Mouse (Mus musculus) T-helper 1 cell (primary cell): ENCODE measurements at regions not wholly inside any gene's neighbourhood (a gene's known extent, or its start where the extent isn't known, plus 50 kb on each side); places are given as distances from the start of the nearest gene placed in this dataset.

Source experiments
- in situ Hi-C: fragments of 300-600 bp; cut with MboI, MseI; formaldehyde crosslinking; loops from one replicate; pipeline ENCODE4 v1.15.1; 2025; ENCODE audit warnings: high pct_unique_total_duplicates

DNA sequence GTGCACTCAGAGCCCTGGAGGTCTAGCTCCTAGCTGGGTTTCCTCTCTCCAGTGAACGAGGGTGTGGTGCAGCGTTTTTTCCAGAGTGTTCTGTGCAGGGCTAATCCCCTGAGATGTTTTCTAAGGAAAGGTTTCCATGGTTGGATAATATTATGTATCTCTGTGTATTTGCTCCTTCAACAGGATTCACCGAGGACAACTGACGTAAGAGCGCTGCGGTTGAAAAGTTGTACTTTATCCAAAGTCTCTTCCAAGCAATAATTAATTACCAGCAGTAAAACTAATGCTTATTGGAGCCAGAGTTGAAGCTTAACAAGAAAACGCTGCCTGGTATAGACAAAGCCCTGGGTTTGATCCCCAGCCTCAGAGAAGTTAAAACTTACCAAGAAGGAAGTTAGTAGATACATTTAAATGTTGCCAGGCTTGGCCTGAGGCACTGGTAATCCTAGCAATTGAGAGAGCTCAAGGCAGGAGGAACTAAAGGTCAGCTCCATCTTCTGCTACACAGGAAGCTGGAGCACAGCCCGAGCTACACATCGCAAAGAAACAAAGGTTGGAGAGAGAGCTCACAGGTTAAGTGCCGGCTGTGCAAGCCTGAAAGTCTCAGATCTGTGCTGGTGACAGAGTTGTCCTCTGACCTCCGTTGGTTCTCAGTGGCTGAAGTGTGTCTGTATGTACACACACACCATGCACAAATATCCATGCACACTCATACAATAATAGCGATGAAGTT is 51.2 kb upstream of the Rap1b start:
- in situ Hi-C loops = no loop called here

DNA sequence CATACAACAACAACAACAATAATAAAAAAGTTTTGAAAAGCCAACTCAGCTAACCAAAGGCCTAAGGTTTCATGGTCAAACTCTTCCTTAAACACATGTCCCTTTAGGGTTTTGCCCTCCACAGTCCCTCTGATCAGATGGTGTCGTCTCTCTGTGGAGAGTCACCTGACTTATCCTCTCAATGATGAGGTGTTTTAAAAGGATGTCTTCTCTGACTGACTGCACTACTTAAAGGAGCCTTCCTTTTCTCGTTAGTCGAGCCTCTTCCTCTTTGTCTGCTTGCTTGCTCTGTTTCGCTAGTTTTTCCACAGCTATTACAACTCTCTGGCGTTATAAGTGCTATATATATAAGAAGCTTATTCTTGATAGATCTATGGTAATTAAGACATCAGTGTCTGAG is 51.9 kb upstream of the Rap1b start:
- in situ Hi-C loops = no loop called here

DNA sequence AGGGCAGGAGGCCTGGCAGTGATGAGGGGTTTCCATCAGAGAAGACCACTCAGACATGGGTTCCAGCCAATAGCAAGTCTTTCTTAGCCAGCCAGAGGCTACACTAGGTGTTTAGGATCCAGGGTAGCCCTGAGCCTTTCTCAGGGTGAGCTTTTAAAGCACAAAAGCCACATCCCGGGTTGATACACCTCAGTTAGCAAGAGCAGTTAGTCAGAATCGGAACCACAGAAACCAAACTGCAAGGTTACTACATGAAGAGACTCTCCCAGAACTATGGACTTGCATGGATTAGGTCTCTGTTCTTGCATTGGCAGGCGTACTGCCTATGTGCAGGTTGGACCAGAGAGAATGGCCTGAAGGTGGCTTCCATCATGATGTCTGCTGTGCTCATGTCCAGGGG is 52.6 kb upstream of the Rap1b start:
- in situ Hi-C loops = no loop called here

DNA sequence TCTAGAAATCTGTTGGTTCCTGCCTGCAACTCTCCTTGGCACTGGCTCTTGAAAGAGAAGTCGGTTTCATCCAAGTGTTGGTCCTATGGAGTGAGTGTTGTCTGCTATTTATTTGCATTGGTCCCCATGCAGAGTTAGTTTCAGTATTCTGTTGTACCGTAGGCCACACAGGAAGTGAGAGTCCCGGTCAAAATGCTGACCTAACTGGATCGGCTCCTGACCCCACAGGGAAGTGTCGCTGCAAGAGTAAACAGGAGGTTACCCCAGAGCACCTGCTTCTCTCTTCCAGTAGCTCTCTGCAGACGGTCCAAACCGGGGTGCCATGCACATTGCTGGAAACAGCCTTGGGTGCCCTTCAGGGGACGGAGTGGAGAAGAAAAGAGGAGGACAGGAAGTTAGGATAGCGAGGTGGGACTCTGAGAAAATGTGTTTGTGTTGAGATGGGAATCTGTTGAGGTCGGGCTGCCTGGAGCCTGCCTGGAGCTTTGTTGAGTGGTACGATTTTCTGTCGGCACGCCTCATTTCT is 53.6 kb upstream of the Rap1b start:
- in situ Hi-C loops = no loop called here

DNA sequence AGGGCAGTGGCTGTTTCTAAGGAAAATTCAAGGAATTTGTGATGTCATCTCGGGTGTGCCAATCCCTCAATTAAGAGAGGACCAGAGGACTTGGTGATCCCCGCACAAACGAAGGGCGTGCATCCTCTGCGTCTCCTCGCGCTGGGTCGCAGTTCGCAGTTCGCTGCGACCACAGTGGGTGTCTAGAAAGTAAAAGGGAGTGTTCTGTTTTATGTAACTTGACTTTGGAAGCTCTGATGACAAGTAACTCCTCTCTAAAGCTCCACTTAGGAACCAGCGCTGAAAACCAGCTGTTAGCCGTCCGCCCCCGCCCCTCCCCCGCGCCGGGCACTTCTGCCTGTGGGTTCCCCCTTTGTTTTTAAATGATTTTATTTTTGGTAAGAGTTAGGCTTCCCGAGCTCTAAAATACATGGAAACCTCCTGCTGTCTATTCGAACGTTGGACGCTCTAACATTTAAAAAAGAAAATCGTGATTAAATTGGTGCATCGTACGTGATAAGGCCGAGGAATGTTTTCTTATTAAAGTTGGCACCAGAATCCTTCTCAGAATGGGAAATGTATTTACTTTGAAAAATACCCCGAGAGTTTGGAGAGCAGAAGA is 59.9 kb upstream of the Rap1b start:
- in situ Hi-C loops = no loop called here

DNA sequence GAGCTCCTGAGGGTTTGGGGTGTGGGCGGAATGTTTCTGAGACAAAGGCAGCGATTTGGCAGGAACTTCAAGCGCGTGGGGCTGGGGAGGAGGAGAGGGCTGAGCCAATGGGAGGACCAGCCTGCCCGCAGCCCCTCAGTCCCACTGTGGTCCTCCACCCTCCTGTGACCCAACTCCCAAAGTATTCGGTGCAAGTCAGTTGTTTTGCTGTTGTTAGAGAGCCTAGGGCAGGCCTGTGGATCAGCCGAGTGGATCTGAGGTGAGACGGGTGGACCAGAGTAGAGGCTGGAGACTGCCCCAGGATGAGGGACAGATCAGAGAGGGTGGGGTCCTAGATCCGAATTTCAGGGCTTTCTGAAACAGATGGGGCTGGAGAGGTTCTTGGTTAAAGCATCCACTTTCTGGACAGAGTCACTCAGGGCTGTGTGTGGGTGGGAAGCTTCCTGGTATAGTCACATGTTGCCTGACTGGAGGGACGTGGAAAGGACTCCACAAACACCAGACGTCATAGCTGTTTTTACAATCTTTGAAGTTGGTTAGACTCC is 60.5 kb upstream of the Rap1b start:
- in situ Hi-C loops = no loop called here

DNA sequence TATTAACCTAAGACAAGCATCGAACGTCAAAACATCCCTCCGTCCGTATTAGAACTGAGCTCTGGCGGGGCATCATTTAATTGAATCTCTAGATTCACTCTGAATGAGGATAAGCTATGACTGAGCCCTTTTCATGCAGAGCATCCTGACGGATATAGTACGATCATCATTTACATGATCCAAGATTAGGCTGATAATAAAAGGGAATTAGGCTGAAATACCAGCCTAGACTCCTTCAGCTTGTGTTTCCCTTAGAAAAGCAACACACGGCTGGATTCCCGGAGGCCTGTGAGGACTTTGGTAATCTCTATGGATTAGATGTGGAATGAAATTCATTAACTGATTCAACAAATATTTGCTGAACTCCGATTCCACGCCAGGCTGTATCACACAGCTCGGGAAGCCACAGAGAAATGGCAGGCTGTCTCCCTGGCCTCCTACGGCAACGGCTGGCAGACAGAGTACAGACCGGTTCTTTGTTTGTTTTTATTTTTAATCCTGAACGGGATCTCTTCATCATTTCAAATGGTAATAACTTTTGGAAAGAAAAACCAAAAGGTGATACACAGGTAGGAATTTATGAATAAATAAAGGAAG is 62.3 kb upstream of the Rap1b start:
- in situ Hi-C loops = no loop called here

DNA sequence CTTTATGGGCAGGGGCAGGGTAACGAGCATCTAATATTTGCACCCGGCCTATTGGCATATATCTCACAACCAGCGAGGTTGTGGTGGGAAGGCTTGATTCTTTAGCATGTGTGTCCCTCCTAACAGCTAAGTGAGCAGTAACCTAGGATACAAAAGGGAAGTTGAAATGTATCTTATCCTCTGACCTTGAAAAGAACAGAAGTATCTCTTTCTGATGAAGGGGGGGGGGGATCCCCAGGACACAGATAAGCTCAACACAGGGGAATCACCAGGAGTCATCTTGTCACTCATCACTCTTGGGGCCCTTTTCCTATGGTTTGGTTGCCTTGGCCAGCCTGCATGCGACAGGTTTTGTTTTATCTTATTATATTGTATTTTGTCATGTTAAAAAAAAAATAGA is 63.3 kb upstream of the Rap1b start:
- in situ Hi-C loops = no loop called here

DNA sequence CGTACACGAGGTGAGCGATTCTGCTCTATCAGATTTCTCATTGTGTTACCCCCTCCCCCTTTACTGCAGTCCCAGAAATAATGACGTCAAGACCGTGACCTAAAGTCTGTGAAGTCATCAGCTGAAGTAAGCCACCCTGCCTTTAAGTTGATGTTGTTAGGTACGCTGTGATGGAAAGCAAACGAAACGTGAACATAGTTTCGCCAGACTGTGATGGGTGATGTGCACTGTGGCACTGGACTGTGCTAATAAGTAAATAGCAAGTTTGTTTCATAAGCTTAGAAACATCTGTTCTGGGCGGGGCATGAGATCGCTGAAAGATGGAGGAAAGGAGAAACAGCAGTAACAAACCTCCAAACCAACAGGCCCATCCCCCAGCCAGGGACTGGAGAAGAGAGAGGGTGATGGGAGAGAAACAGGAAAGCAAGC is 64.0 kb upstream of the Rap1b start:
- in situ Hi-C loops = no loop called here

DNA sequence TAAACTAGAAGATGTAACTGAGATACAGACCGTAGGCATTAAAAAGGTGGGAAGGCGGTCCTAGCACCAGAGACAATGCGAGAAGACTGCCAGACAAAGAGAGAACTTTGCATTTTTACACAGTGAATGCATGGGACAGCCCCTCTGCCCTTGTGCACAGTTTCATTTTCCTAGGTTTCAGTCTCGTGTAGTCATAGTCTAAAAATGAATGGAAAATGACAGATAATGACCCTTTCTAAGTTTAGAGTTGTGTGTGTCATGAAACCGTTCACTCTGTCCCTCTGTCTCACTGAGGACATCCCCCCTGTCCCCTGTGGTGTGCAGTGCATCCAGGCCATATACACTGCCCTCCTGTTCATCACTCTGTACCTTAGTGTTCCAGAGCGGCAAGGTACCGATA is 64.6 kb upstream of the Rap1b start:
- in situ Hi-C loops = no loop called here

DNA sequence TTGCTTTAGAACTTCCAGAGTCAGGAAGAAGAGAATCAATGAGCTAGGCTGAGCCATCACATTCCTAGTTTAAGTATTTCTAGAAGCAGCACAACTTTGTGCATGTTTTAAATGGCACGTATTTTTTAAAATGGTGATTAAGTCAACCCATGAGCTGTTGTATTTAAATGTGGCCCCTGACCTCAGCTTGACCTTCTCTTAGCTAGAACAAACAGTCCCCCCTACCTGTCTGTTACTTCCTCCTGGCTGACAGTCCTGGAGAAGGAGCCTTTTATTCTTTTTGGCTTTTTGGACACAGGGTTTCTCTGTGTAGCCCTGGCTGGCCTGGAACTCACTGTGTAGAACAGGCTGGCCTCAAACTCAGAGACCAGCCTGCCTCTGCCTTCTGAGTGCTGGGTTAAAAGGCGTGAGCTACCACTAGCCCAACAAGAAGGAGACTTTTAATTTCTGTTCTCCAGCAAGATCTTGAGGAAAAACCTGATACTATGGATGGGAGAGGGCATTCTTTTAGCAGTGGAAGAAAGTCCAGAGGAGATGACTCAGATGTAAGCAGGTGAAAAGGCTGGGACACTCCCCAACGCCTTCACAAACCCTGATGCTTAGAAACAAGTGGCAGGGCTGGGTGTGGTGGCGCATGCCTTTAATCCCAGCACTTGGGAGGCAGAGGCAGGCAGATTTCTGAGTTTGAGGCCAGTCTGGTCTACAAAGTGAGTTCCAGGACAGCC is 69.3 kb upstream of the Rap1b start:
- in situ Hi-C loops = no loop called here

DNA sequence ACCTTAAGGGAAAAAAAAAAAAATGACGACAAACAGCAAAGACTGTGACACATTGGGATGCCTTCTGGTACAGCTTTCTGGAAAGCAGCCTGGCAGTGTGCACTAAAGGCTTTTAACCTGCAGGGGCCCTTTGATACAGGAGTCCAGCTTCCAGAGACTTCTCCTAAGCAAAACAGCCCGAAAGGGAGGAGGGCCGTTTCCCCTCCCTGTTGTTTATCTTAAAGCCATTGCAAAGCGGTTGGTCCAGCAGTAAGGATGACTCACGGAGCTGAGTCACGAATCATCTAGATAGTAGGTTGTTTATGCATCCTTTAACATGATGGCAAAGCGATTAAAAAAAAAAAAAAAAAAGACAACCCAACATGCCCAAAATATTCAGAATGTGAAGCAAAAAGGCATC is 70.4 kb upstream of the Rap1b start:
- in situ Hi-C loops = no loop called here

DNA sequence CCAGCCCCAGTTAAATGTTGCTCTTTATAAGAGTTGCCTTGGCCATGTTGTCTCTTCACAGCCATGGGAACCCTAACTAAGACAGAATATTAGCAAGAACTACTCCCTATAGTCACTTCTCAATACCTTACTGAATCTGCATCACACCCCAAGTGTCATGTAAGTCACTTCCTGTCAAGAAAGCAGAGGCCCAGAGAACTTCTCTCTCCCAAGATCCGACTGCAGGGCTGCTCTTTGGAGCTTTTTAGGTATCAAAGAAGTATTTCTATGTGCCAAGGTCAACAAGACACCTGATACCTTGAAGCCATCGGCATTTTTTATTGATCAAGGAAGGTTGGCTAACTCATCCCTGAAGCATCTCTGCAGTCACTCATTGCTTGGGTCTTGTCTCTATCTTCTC is 72.0 kb upstream of the Rap1b start:
- in situ Hi-C loops = no loop called here

DNA sequence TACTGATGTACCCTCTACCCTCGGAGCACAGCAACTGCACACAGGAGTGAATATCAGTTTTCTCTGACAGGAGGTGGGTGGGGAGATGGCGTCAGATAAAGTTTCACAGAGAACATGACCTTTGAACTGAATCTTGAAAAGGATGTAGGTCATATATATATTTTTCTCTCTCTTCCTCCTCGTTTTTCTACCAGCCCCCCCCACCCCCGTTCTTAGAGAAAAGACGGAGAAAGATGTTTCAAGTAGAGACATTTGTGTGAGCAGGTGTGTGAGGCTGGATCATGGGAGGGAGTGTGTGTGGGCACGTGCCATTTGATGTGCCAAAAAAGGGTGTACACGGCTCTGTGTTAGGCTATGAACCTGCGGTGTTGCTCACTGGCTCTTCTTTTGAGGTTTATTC is 72.8 kb upstream of the Rap1b start:
- in situ Hi-C loops = no loop called here

DNA sequence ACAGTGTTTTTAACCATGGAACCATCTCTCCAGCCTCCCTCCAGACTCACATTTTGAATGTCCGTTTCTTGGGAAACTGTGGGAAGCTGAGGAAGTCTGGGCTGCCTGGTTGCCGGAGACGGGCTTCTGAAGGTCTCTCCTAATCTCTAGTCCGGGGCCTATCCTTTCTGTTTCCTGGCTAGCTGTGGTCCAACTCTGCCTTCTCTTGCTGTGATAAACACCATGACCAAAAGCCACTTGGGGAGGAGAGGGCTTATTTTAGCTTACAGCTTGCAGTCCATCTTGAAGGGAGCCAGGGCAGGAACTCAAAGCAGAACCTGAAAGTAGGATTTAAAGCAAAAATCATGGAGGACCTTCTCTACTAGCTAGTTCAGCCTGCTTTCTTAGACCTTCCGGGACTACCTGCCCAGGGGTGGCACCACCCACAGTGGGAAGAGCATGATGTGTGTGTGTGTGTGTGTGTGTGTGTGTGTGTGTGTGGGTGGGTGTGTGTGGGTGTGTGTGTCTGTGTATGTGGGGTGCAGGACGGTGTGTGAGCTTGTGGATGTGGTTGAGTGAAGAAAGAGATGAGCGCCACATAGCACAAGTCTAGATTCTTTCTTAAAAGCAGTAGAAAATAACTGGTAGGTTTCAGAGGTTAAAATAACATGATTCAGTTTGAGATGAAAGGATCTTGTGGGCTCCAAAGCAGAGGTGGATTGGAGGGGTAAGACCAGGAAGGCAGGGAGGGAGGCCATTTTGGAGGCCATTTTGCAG is 73.5 kb upstream of the Rap1b start:
- in situ Hi-C loops = no loop called here

DNA sequence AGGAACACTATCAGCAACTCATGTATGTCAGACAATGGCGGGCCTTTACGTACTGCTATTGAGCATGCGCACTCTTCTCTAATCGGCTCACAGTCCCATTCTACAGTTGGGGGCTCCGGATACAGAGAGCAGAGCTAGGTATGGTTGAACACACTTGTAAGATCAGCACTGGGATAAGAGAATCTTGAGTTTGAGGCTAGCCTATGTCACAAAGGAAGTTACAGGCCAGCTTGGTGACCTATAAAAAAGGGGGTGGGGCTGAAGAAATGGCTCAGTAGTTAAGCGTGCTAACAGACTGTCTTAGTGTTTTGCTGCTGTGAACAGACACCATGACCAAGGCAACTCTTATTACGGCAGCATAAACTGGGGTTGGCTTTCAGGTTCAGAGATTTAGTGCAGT is 79.4 kb upstream of the Rap1b start:
- in situ Hi-C loops = no loop called here

DNA sequence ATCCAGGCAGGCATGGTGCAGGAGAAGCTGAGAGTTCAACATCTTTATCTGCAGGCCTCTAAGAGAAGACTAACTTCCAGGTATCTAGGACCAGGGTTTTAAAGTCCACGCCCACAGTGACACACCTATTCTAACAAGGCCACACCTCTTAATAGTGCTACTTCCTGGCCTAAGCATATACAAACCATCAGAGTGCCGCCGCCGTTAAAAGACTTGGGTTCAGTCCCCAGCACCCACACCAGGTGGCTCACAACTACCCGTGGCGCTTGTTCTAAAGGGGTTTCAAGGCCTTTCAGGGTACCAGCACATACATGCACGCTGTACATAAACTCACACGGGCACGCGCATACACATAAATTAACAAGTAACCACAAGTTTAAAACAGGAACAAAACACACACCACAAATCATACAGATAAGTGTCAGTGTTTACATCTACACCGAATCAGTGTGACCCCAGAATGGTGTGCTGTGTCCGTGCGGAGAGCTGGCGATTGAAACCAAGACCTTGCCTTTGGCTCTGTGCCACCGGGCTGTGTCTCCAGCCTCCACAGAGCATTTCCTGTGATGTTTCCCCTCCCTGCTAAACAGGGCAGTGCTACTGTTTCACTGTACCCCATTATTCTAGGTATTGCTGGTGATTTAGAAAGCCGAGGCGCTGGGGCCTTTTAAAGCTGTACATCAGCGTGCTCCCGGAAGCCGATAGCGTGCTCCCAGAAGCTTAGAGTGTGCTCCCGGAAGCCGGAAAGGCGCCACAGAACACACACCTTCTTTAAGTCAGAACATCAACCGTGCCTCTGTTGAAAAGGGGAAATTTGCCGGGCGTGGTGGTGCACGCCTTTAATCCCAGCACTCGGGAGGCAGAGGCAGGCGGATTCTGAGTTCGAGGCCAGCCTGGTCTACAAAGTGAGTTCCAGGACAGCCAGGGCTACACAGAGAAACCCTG is 80.0 kb upstream of the Rap1b start:
- in situ Hi-C loops = no loop called here

DNA sequence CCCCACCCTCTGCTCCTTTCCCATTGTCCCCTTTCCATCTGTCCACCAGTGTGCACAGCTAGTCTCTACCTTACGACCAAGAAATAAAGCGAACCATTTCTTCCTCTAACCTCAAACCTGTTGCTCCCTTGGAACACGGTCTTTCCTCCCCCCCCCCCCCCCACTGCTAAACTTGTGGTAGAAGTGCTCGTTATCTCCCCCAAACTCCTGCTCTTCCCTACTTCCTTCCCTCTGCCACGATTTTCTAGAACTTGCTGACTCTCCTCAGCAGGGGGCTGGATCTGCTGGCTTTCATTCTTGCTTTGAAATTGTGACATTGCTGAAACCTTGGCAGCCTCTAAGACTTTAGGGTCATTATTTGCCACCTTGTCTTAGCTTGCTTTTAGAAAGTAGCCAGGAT is 83.2 kb upstream of the Rap1b start:
- in situ Hi-C loops = no loop called here

DNA sequence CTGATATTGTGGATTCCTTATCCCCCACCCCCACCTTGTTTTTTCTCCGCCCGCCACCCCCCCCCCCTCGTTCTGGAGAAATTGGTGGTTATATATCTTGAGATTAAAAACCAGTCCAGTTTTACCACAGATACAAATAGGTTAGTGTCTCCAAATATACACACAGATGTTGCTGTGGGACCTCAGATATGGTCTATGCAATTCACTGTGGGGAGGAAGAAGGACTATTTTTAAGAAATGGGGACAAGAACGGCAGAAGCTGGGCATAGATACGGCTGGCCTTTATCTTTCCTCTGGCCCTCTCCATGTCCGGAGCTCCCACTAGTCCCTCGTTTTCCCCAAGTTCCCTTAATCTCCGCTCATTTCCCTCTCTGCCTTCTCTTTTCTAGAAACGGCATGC is 89.0 kb upstream of the Rap1b start:
- in situ Hi-C loops = no loop called here

DNA sequence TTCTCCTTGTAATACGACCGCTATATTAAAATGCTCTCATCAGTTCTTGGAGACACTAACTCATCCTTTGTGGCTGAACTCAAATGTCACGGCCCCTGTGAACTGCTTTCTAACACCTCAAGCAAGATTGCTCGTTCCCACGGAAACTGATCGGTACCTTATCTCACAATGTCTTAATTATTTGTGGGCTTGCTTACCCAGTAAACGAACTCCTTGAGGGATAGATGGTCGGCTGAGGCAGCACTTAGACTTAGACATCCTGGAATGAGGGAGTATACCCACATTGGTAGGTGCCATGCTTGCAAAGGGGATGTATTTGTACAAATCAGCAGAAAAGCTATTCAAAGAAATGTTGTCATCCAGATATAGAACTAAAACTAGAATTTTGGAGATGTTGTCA is 92.9 kb upstream of the Rap1b start:
- in situ Hi-C loops = no loop called here
